Comparison of ENCODE assay signal across 8 mouse cellular contexts in genomic region chrX:37191744-37192379, GRCm38 (mm10). TPM values are rescaled to one million over a fixed set of nuclear protein-coding genes. Genes with fewer than 3 reads are reported as not detected.
DNase-seq lines count a peak whose midpoint lies in the region; ATAC-seq and TF ChIP-seq lines count a peak whose summit lies in the region.

No protein-coding gene starts in this region.

- no peak for TF ChIP-seq CTCF in layer of hippocampus, adult 2 months (conservative IDR thresholded peaks at IDR 0.05)
- TF ChIP-seq CTCF in MEL (IDR thresholded peaks at IDR 0.05 in 2 of 3, conservative IDR thresholded peaks at IDR 0.05 in 1 of 3; ENCODE audit: control insufficient read depth in 1 of 3, insufficient read depth in 1 of 3, low read depth in 2 of 3, low read length in 3 of 3, poor library complexity in 1 of 3, severe bottlenecking in 1 of 3): no peak

- no peak for TF ChIP-seq POLR2A in MEL (IDR thresholded peaks at IDR 0.05; ENCODE audit: control insufficient read depth in 1 of 2, insufficient read depth in 1 of 2, low read depth in 1 of 2, low read length in 2 of 2, poor library complexity in 1 of 2)

- peaks cover 0 to 4% of the 10 kb centered on the region in 2 experiments for H3K4me1 ChIP-seq in MEL (ENCODE audit: control insufficient read depth in 1 of 2, insufficient read depth in 2 of 2, low read length in 2 of 2)
- no peaks in the 10 kb centered on the region for H3K4me1 ChIP-seq in hindbrain, embryonic 11.5 days (replicated peaks; ENCODE audit: control insufficient read depth, insufficient read depth, low read length)
- H3K4me1 ChIP-seq in liver, embryonic 13.5 days (replicated peaks): peaks cover 8% of the 10 kb centered on the region

- TF ChIP-seq EP300 in MEL (IDR thresholded peaks at IDR 0.05; ENCODE audit: low read depth in 1 of 2, low read length in 2 of 2): no peak

- peaks cover 20% of the 10 kb centered on the region for H3K79me2 ChIP-seq in MEL (ENCODE audit: control insufficient read depth, insufficient read depth, low read length, poor library complexity)

- H3K36me3 ChIP-seq in MEL (ENCODE audit: control insufficient read depth in 1 of 2, insufficient read depth in 2 of 2, low read length in 2 of 2): peaks cover 0 to 7% of the 10 kb centered on the region in 2 experiments; a peak in 3 of 4 replicates
- H3K36me3 ChIP-seq in hindbrain, embryonic 11.5 days (ENCODE audit: control insufficient read depth, insufficient read depth, low read length): no peaks in the 10 kb centered on the region
- H3K36me3 ChIP-seq in liver, embryonic 13.5 days: peaks cover 2% of the 10 kb centered on the region; the same call in 1 of the 2 replicates

- peak overlapping the region; percentile 81 for H3K9ac ChIP-seq in MEL (ENCODE audit: control insufficient read depth, low read depth, low read length, poor library complexity, severe bottlenecking)
- H3K9ac ChIP-seq in hindbrain, embryonic 11.5 days (ENCODE audit: low read depth, low read length): peak overlapping the region; percentile 49
- peak overlapping the region; percentile 75 for H3K9ac ChIP-seq in liver, embryonic 13.5 days

- H3K27me3 ChIP-seq in MEL (ENCODE audit: control insufficient read depth in 1 of 2, insufficient read depth in 2 of 2, low read length in 2 of 2): no peaks in the 10 kb centered on the region
- no peaks in the 10 kb centered on the region for H3K27me3 ChIP-seq in hindbrain, embryonic 11.5 days (ENCODE audit: control insufficient read depth, insufficient read depth, low read length)
- no peaks in the 10 kb centered on the region for H3K27me3 ChIP-seq in liver, embryonic 13.5 days

- DNase-seq in layer of hippocampus, adult 2 months (ENCODE audit: low spot score in 2 of 2): no peak
- DNase-seq in layer of hippocampus, adult 11-12 months (ENCODE audit: low spot score): no peak
- peak; percentile 50 for DNase-seq in MEL (ENCODE audit: low read depth, low spot score)
- peak; percentile 38 for DNase-seq in hindbrain, embryonic 11.5 days (ENCODE audit: low spot score)
- peak; percentile 3 for DNase-seq in liver, embryonic 13.5 days
- DNase-seq in retina, postnatal 1 day: peak; percentile 18

- H3K27ac ChIP-seq in layer of hippocampus, adult 2 months: peak overlapping the region; percentile 82
- no peak overlapping the region; the same call in 1 of the 2 replicates for H3K27ac ChIP-seq in MEL (ENCODE audit: control insufficient read depth, low read depth, low read length)
- no peak overlapping the region for H3K27ac ChIP-seq in hindbrain, embryonic 11.5 days (ENCODE audit: low read depth, low read length)
- H3K27ac ChIP-seq in liver, embryonic 13.5 days: no peak overlapping the region

- peak overlapping the region; percentile 55 for H3K4me2 ChIP-seq in hindbrain, embryonic 11.5 days (replicated peaks; ENCODE audit: low read depth, low read length)
- peak overlapping the region; percentile 75 for H3K4me2 ChIP-seq in liver, embryonic 13.5 days

- H3K4me3 ChIP-seq in layer of hippocampus, adult 2 months: peak overlapping the region; percentile 66
- H3K4me3 ChIP-seq in MEL (ENCODE audit: control insufficient read depth in 1 of 2, insufficient read depth in 1 of 2, low read depth in 2 of 2, low read length in 2 of 2): peak overlapping the region; percentile 92 to 100
- peak overlapping the region; percentile 49 for H3K4me3 ChIP-seq in hindbrain, embryonic 11.5 days (ENCODE audit: low read depth, low read length)
- peak overlapping the region; percentile 70 for H3K4me3 ChIP-seq in liver, embryonic 13.5 days (replicated peaks)

- WGBS in hindbrain, embryonic 11.5 days: 32% methylated on average over 28 of the region's 28 CpGs
- 20% methylated on average over 28 of the region's 28 CpGs for WGBS in liver, embryonic 13.5 days (ENCODE audit: insufficient replicate concordance)

- ATAC-seq in common myeloid progenitor, adult 5-6 weeks (replicated peaks; ENCODE audit: low read depth, poor library complexity, severe bottlenecking): peak; percentile 15; the same call in 1 of the 2 replicates
- peak; percentile 30; the same call in 1 of the 2 replicates for ATAC-seq in hindbrain, embryonic 11.5 days (ENCODE audit: low FRiP score)
- 0 out of 2 replicates have a peak, but pooled peaks have one; percentile 17 for ATAC-seq in liver, embryonic 13.5 days (ENCODE audit: low read depth)
- ATAC-seq in monocyte, adult 5-6 weeks (replicated peaks; ENCODE audit: insufficient number of reproducible peaks, low FRiP score, low TSS enrichment, poor library complexity, severe bottlenecking): no peak

- no peaks in the 10 kb centered on the region for H3K9me3 ChIP-seq in MEL (replicated peaks; ENCODE audit: insufficient read depth, low read length)
- H3K9me3 ChIP-seq in hindbrain, embryonic 11.5 days (ENCODE audit: control insufficient read depth, low read length): no peaks in the 10 kb centered on the region
- H3K9me3 ChIP-seq in liver, embryonic 13.5 days (replicated peaks): no peaks in the 10 kb centered on the region

- no peak for TF ChIP-seq RAD21 in MEL (IDR thresholded peaks at IDR 0.05; ENCODE audit: low read depth, low read length)

TF ChIP-seq in MEL, 35 proteins besides CTCF, POLR2A, EP300 and RAD21:
- TF ChIP-seq HCFC1 (IDR thresholded peaks at IDR 0.05; ENCODE audit: low read depth, low read length) (no peak), MXI1 (IDR thresholded peaks at IDR 0.05; ENCODE audit: low read depth, low read length) (peak; percentile 20; the same call in 1 of the 2 replicates), POLR2AphosphoS5 (IDR thresholded peaks at IDR 0.05; ENCODE audit: borderline replicate concordance, low read depth, low read length) (no peak), NRF1 (IDR thresholded peaks at IDR 0.05; ENCODE audit: insufficient read depth, low read depth, low read length, poor library complexity, severe bottlenecking) (no peak), ZC3H11A (IDR thresholded peaks at IDR 0.05; ENCODE audit: low read depth, low read length) (no peak), TBP (IDR thresholded peaks at IDR 0.05; ENCODE audit: low read depth, low read length) (no peak)

RNA-seq across cellular contexts. Expression of gene Rnf113a1, which starts 0.8 kb away (rescaled TPM):
- 1 to 10 TPM; 7.9 to 9.4 TPM for total RNA-seq in layer of hippocampus, adult 2 months (2021)
- total RNA-seq in MEL (2012; rRNA removed): 6.1 and 6.7 TPM in 2 replicates
- 1 to 10 TPM in 1 of 2 experiments, not detected in 1; 8.8 TPM for polyA plus RNA-seq in MEL (2012; ENCODE audit: insufficient read depth in 1 of 2, insufficient read length in 2 of 2, low read depth in 1 of 2, low replicate concordance in 2 of 2, missing spikeins in 1 of 2)
- total RNA-seq in common myeloid progenitor, adult 5-6 weeks (2017): 3.2 and 7.1 TPM in 2 replicates
- polyA plus RNA-seq in hindbrain, embryonic 11.5 days (2014; fragmentation: Nextera tagmentation; extraction: Ambion mirVana): 16.1 and 18.5 TPM in 2 replicates
- 3.0 and 3.6 TPM in 2 replicates for polyA plus RNA-seq in liver, embryonic 13.5 days (2015; fragmentation: Nextera tagmentation; extraction: Ambion mirVana)
- total RNA-seq in monocyte, adult 5-6 weeks (2017): 0.29 to 2.1 TPM (median 2.0 TPM) in 3 replicates

RNA-seq across cellular contexts. Expression of gene Ndufa1, which starts 0.9 kb away (rescaled TPM):
- 100 to 1,000 TPM; 200 to 205 TPM for total RNA-seq in layer of hippocampus, adult 2 months (2021)
- total RNA-seq in MEL (2012; rRNA removed): 322 and 341 TPM in 2 replicates
- 100 to 1,000 TPM in 1 of 2 experiments, not detected in 1; 245 TPM for polyA plus RNA-seq in MEL (2012; ENCODE audit: insufficient read depth in 1 of 2, insufficient read length in 2 of 2, low read depth in 1 of 2, low replicate concordance in 2 of 2, missing spikeins in 1 of 2)
- 64.9 and 72.3 TPM in 2 replicates for total RNA-seq in common myeloid progenitor, adult 5-6 weeks (2017)
- 443 and 479 TPM in 2 replicates for polyA plus RNA-seq in hindbrain, embryonic 11.5 days (2014; fragmentation: Nextera tagmentation; extraction: Ambion mirVana)
- 227 and 254 TPM in 2 replicates for polyA plus RNA-seq in liver, embryonic 13.5 days (2015; fragmentation: Nextera tagmentation; extraction: Ambion mirVana)
- 127 to 140 TPM (median 128 TPM) in 3 replicates for total RNA-seq in monocyte, adult 5-6 weeks (2017)

RNA-seq across cellular contexts. Expression of gene Gm9, which starts 19.0 kb away (rescaled TPM):
- not detected for total RNA-seq in layer of hippocampus, adult 2 months (2021)
- not detected in 2 replicates for total RNA-seq in MEL (2012; rRNA removed)
- polyA plus RNA-seq in MEL (2012; ENCODE audit: insufficient read depth in 1 of 2, insufficient read length in 2 of 2, low read depth in 1 of 2, low replicate concordance in 2 of 2, missing spikeins in 1 of 2): not detected
- not detected in 2 replicates for total RNA-seq in common myeloid progenitor, adult 5-6 weeks (2017)
- polyA plus RNA-seq in hindbrain, embryonic 11.5 days (2014; fragmentation: Nextera tagmentation; extraction: Ambion mirVana): not detected in 2 replicates
- not detected in 2 replicates for polyA plus RNA-seq in liver, embryonic 13.5 days (2015; fragmentation: Nextera tagmentation; extraction: Ambion mirVana)
- total RNA-seq in monocyte, adult 5-6 weeks (2017): not detected in 3 replicates

RNA-seq across cellular contexts. Expression of gene Akap14, which starts 23.2 kb away (rescaled TPM):
- total RNA-seq in layer of hippocampus, adult 2 months (2021): under 1 TPM in 1 of 2 experiments, not detected in 1; 0.26 TPM
- not detected in 2 replicates for total RNA-seq in MEL (2012; rRNA removed)
- polyA plus RNA-seq in MEL (2012; ENCODE audit: insufficient read depth in 1 of 2, insufficient read length in 2 of 2, low read depth in 1 of 2, low replicate concordance in 2 of 2, missing spikeins in 1 of 2): under 1 TPM in 1 of 2 experiments, not detected in 1; 0.08 TPM
- total RNA-seq in common myeloid progenitor, adult 5-6 weeks (2017): not detected in 2 replicates
- polyA plus RNA-seq in hindbrain, embryonic 11.5 days (2014; fragmentation: Nextera tagmentation; extraction: Ambion mirVana): 0.50 and 0.57 TPM in 2 replicates
- not detected in 2 replicates for polyA plus RNA-seq in liver, embryonic 13.5 days (2015; fragmentation: Nextera tagmentation; extraction: Ambion mirVana)
- not detected in 3 replicates for total RNA-seq in monocyte, adult 5-6 weeks (2017)

RNA-seq across cellular contexts. Expression of gene Rhox1, which starts 30.2 kb away (rescaled TPM):
- total RNA-seq in layer of hippocampus, adult 2 months (2021): not detected
- not detected in 2 replicates for total RNA-seq in MEL (2012; rRNA removed)
- not detected for polyA plus RNA-seq in MEL (2012; ENCODE audit: insufficient read depth in 1 of 2, insufficient read length in 2 of 2, low read depth in 1 of 2, low replicate concordance in 2 of 2, missing spikeins in 1 of 2)
- not detected in 2 replicates for total RNA-seq in common myeloid progenitor, adult 5-6 weeks (2017)
- polyA plus RNA-seq in hindbrain, embryonic 11.5 days (2014; fragmentation: Nextera tagmentation; extraction: Ambion mirVana): not detected in 2 replicates
- polyA plus RNA-seq in liver, embryonic 13.5 days (2015; fragmentation: Nextera tagmentation; extraction: Ambion mirVana): not detected in 2 replicates
- not detected in 3 replicates for total RNA-seq in monocyte, adult 5-6 weeks (2017)

Comparison
In these comparisons a context has a peak if more than half of its experiments do, and no peak if none do; other contexts are left out.
1. DNase-seq: peak in MEL (single experiment), hindbrain, embryonic 11.5 days (single experiment), liver, embryonic 13.5 days (single experiment) and retina, postnatal 1 day (single experiment); none in layer of hippocampus, adult 2 months (0 of 2) and layer of hippocampus, adult 11-12 months (single experiment).
2. Peak in every context shown above with its lines, with median percentiles within 50 percentile points of each other: H3K4me3 ChIP-seq and H3K9ac ChIP-seq.